Mouse (Mus musculus) heart, postnatal 4 days (tissue): ENCODE results near the gene Hoxd8. TPM values are rescaled to one million over a fixed set of nuclear protein-coding genes. Genes with fewer than 3 reads are reported as not detected.

Source experiments
- DNase-seq: peaks from one replicate; pipeline ENCODE4 v3.0.0; 2021
- total RNA-seq, 2 experiments: library from RNA; stranded (reverse); gene quantifications; 2 replicates each; pipeline ENCODE4 v1.2.3; 2021

Hoxd8 gene
- total RNA-seq, 2 experiments from 2014 or later, result 1.2 to 1.9 TPM

DNA sequence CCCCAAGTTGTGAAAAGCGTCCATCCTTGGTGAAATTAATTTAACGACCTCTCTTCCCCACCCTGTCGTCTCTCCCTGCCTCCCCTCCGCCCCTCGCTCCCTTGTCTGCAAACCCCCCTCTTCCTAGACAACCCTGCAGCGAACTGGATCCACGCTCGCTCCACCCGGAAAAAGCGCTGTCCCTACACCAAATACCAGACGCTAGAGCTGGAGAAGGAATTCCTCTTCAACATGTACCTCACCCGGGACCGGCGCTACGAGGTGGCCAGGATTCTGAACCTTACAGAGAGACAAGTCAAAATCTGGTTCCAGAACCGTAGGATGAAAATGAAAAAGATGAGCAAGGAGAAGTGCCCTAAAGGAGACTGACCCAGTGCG, 5.4 kb upstream of the Hoxd8 start:
- DNase-seq, result no peak

DNA sequence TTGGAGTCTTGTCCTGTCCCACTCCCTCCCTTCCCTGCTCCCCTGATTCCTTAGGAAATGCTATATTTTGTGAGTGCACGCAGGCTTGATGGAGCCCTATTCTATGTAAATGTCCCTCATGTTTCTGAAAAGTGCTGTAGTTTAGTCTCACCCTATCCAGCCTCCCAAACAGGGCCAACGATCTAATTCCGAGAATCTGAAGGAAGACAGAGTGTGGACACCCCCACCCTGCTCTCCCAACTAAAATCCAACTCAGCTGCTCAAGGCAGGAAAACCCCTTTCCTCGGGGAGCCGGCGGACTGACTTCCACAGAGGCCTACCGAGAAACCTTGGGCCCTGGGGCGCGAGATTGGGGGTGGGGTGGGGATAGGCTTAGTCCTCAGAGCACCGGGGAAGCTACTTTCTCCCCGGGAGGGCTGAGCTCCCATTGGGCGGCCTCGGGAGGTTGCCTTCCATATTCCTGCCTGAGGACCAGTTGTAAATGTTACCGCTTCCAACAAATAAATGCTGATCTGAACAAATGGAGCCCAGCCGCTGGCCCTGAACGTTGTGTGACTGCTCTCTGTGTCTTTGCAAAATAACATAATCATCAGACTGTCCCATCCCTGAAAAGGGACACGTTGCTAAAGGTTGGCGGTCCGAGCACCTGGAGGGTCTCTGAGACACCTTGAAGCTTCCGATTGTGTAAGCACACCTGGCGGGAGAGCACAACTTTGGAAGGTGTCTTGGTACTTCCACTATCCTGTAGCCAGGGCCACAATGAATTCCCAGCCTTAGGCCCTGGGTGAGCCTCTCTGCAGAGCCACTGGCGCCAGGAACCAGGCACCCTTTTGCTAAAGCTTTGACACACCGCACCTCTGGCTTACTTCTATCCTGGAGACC, 4.5 kb upstream of the Hoxd8 start:
- no peak for DNase-seq

DNA sequence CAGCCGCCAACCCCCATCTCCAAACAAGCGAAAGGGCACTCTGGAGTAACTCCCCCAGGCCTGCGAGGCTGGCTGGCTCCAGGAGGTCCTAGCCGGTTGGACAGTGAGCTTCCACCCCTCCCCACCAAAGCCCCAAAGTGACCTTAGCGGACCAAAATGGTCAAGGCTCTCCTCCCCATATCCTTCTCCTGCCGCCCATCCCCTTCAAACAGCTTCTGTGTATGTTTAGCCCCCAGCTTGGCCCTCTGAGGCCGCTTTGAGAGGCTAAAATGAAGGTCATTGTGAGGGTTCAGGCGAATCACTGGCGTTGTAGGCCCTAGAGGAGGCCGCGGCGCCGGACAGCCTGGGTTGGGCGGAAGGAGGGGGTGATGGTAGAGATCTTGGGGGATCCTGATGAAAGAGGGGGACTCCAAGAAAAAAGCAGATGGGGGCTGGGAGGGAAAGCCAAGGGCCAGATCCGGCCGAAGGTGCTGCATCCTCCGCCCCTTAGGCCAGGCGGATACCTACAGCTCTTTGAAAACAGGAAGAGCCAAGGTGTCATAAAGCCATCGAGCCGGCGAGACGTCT, 3.8 kb upstream of the Hoxd8 start:
- no peak for DNase-seq

DNA sequence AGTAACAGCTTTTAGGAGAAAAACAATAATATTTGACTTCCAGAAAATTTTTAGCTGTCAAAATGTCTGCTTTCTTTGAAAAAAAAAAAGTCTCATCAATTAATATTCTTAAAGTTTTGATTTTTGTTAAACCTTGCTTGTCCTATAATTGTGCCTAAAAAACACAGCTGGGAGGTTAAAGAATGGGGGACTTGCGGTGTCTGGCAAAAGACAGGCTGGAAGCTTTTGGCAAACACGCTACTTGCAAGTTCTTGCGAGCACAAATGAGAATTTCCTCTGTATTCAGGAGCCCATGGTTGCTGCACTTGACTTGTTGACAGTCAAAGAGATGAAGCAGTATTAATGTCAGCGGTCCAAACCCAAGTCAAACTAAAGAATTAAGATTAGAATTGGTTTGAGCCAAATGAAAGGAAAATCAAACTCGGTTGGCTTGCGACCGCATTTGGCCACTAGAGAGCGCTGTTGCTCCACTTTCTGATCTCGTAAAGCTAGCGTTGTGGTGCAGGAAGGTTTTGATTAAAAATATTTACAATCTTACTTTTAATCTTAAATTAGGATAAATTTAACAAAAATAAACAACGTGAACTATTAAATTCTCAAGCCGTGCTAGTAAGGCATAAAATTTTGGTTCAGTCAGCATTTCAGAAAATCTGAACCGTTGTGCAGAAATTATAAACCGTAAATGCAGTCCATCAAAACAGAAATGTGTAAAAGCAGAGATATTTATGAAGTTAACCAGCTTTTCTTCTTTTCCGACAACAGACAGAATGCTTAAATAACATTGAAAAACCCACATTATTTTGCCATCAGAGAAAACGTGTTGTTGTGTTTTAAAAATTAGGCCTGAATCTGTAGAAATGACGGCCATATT, 2.2 kb upstream of the Hoxd8 start:
- DNase-seq, result peak; percentile 87

DNA sequence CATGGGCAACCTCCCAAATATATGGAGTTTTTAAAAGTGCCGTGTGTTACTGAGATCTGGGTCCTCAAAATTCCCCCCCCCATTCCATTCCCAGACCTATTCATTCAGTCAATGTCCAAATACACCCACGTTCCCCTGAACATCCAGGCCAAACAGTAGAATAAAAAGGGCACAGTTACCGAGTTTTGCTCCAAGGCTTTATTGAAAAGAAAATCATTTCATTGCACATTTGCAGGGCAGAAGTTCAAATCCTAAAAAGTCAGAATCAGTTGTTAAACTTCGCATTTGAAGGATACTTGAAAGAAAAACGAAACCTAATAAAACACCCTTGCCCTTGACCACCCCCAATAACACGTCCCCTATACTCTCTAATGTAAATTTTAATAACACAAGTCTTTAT, 1.6 kb upstream of the Hoxd8 start:
- DNase-seq, result no peak

DNA sequence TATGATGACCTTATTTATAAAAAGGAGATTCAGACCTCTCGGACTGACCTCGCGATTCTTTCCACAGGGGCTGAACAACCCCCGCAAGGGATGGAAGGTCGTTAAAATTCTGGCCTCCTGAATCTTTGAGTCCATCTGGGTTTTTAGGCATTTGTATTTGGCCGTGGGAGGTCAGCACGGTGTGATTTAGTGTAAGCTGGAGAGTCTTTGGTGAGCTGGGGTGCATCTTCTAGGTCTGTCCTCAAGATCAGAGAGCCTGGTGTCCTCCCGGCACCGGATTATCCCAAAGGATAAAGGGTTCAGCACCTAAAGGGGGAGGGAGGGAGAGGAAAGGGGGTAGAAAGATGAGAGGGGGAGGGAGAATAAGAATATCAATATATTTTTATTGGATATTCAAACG, 1.1 kb upstream of the Hoxd8 start:
- no peak for DNase-seq

DNA sequence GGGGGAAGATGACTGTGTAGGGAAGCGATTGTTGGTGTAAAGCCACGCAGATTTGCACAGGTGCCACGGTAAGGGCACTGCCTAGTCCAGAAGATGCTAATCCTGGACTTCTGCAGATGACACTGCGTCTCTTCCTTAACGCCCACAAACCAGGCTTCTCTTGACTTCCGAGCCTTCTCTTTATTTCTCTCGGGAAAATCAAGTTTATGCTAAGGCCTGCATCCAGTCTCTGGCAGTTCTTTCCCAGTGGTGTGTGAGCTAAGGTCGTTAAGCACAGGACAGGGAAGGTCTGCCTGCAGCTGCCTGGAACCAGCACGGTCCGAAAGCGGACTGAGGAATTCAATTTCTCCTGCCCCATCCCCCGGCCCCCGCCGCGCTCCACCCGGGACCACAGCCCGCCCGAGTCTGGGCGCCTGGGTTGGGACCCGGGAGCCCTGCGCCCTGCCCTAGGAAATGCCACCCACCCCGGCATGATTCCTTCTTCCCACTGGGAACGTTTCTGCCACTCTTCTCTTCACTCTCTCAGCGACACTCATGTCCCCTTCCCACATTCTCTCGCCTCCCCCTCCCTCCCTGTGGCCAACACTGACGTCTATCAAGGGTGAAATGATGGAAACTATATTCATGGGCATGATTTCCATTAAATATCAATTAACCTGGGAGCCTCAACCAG, 559 bp upstream of the Hoxd8 start:
- no peak for DNase-seq

DNA sequence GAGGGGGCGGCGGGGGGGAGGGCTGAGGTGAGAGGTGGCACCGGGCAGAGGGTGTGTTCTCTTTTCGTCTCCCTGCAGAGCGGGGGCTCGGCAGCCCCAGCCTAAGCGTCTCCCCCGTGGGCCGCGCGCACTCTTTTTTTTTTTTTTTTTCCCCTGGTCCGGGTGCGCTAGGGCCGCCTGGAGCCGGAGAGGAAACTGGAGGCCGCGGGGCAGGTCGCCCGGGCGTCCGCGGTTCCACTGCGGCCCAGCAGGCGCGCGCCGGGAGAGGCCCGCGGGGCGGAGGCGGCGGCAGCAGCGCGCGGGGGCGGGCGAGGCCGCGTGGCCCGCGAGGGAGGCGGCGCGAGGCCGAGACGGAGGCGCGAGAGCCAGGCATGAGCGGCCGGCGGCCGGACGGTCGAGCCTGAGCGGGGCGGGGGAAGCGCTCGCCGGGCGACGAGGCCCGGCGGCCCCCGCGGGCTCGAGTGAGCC, 618 bp downstream of the Hoxd8 start:
- DNase-seq, result no peak

DNA sequence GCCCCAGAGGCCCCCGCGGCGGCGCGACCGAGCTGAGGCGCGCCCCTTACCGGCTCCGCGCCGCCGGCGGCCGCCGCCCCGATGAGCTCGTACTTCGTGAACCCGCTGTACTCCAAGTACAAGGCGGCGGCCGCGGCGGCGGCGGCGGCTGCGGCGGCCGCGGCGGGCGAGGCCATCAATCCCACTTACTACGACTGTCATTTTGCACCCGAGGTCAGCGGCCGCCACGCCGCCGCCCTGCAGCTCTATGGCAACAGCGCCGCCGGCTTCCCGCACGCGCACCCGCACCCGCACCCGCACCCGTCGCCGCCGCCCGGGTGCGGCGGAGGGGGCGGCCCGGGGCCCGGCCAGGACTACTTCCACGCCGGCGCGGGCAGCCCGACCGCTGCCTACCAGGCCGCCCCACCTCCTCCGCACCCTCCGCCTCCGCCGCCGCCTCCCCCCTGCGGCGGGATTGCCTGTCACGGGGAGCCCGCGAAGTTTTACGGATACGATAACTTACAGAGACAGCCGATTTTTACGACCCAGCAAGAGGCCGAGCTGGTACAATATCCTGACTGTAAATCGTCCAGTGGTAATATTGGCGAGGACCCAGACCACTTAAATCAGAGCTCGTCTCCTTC, 1.2 kb downstream of the Hoxd8 start:
- no peak for DNase-seq

DNA sequence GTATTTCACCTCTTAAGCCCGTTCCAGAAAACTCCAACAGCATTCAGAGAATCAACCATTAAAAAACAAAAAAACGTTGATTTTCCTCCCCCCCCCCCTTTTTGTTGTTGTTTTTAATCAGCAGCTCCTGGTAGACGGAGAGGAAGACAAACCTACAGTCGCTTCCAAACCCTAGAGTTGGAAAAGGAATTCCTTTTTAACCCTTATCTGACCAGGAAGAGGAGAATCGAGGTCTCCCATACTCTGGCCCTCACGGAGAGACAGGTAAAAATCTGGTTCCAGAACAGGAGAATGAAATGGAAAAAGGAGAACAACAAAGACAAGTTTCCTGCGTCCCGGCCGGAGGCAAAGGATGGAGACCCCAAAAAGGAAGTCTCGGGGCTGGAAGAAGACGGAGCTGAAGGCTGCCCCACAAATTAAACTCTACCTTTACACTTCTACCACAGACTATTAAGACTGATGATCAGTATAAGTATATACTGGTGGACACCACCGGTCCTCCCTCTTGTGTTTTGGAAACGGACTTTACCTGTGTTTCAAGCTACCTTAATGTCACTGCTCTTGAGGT, 2.1 kb downstream of the Hoxd8 start:
- DNase-seq, result no peak

DNA sequence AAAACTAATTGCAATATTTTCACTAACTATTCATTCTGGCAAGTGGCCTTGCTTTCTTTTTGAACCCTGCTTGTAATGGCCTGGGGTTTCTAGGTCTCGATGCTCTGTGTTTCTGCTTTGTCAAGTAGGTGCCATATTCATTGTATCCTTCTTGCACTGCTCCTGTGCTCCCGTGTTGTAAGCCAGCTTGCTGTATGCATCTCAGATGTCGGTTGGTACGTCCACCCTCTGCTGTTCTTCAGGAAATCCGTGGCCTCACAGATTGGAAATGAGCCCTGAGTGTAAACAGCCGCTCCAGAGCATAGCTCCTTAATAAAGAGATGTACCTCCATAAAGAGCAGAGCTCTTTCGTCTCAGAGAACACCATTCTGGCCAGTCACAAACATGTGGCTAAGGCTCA, 3.2 kb downstream of the Hoxd8 start:
- DNase-seq, result no peak

DNA sequence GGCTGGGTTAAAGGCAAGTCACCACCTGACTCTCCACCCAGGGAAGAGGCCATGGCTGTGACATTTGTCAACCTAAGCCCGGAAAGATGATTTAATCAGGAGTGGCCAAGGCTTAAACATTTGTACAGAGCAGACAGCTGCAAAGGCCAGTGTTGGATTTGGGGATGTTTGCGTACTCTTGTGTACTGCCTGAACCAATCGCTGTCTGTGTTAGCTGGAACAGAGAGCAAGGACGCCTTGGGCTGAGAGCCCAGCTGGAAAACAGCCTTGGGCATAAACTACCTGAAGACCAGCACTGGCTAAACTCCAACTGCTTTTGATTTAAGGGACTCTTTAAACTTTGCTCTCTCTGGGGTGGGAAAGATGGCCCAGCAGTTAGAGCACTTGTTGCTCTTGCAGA, 4.3 kb downstream of the Hoxd8 start:
- no peak for DNase-seq

DNA sequence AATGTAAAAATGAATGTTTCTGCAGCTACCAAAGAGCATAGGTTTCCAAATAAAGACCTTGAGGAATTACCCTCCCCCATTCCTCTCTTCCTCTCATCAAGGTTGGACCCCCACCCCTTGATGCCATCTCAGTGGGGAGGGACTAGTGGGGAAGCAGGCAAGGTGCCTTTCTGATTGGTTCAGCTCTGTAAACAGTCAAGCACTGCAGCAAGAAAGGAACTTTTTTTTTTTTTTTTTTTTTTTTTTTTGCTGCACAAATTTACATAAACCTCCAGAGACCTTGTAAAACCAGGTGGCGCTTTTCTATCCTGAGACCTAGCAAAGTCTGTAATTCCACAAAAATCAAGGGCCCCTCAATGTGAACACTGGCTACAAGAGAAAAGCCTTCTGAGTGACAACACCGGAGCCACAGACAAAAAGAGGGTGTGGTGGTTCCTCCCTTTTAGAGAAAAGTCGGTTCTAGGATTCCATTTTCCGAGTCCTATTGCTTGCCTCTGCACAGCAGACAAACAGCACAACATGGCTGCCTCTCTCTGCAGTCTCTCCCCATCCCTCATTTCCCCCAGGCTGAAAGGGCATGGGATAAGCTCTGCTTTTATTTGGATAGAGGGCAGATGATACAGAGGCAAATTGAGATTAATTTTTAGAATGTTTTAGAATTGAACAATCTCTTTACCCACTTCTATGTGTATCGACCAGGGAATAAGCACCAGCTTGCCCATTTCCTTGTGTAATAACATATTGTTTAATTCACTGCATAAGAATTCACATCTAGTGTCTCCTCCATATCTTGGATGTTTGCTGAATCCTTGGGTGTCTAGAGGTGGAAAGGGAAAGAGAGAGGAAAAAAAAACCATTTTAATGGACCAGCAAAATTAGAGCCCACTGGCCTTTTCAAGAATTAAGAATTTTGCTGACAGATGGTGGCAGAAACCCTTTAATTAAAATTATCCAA, 5.3 kb downstream of the Hoxd8 start:
- no peak for DNase-seq

DNA sequence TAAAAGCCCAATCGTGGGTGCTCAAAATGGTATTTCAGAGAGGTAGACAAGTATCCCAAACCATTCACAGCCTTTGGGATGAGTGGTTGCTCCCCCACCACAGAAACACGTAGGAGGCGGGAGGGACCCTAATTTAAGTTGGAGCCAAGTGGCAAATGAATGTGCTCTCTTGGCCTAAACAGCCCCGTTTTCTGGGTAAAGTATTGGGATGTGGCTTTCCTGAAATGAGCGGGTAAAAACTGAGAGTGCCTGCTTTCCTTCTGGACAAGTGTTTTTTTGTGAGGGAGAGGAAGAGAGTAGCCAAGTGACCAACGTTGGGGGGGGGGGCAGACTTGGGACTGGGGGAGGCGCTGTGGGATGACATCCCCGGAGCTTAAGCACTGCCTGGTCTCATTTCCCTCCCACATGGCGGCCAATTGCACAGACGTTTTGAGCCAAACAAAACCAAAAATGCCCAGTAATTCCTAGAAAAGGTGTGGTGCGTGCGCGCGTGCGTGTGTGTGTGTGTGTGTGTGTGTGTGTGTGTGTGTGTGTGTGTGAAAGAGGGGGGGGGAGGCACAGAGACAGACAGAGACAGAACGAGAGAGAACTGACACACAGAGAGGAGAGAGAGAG, 6.6 kb downstream of the Hoxd8 start:
- no peak for DNase-seq

DNA sequence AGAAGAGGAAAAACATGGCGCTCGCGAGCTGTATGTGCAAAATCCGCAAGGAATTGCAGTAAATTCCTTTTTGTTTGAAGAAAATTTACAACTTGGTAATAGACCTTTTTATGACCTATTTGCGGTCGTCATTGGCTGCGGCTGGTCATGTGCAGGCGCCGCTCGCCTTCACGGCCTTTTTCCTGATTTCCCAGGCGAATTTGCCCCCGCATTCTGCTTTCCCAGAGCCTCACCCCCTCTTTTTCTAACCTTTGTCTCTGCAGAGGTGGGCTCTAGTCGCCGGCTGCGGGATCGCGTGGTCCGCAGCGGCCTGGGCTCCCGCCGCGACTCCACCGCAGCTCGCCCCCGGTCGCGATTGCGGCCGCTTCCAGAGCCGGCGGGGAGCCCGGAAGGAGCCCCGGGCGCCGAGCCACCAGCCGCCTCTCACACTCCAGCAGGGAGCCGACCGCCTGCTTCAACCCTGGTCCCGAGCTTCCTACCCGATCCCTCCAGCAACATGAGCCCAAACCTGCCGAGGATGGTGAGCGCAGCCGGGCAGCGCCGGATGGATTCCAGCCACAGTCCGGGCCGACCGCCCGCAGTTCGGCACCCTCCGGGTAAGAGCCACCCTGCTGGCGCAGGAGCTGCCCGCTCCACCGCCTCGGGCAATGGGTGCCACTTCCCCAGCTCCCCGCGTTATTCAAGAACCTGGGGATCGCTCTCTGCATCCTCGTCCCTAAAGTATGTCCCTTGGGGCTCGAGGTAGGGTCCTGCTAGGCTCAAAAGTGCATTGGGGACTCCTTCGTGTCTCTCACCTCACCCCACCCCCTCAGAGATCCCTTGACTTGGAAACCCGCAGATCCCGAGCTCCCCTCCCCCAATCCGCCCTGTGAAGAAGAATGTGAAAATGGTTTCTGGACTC, 7.6 kb downstream of the Hoxd8 start, which contains the start of the genes Hoxd3 and Hoxd4:
TSS of gene Hoxd3 (plus strand) at position 207 of the 901 bp plus-strand sequence.
TSS of gene Hoxd4 (plus strand) at position 209 of the 901 bp plus-strand sequence.
- peak; percentile 41 for DNase-seq

DNA sequence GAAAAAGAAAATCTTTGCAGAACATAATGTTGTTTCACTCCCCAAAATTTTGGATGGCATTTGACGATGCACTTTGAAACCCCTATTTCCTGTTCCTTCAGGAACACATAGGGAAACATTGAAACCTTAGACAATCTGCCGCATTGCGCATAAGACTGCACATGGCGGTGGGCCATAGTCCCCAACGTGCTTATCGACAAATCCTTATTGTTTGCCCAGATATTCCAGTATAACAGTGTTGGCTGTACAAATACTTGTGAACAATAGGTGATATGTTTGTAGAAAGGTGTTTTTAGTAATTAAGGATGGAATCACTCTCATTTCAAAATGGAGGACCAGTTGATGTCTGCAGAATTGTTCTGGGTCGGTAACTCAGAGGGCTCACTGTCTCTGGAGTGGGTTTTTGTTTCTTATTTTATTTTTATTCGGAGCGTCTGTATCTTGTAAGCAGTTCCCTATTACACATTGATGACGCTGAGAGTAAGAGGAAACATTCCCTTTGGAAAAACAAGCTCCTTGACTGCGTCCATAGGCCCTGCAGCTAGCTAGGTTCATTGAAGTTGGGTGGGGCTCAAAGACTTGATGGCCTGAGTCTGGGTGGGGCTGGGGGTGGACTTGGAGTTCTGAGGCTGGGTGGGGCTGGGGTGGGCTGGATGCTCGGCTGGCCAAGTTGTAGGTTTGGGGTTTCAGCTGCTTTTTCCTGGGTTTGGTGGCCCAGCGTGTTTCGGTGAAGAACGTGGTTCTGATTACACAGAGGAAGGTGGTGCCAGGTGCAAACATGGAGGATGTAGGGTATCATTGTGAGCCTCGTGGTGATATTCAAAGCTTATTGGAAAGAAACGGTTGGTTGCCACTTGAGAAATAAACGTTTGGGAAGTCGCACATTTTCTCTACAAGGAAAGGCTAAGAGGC, 9.1 kb downstream of the Hoxd8 start:
- no peak for DNase-seq

DNA sequence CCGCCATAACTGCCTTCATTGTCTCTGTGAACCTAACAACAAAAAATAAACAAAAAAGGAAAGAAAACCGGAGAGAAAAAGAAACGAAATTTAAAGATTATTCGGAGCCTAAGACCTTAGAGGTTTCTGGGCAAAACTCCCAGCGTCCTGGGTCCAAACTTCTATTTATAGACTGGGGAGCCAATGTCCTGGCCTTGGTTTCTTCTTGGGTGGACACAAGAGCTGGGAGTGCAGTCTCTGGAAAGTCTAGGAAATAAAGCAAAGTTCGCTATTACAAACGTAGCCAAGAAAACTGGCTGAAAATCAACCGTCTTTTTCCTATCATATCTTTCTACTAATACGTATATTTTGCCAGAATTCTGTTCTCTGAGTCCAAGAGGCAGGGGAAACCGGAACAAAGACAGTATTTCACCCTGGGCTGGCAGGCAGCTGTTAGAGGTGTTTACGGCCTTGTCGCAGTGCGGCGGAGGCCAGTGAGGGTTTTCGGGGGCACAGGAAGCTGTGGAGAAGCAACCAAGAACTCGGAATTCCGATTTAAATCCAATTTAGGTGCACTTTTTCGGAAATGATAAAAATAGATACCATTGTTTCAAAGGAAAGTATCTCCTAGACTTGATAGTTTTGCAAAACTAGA, 9.9 kb downstream of the Hoxd8 start:
- no peak for DNase-seq
